In the genomic region with DNA sequence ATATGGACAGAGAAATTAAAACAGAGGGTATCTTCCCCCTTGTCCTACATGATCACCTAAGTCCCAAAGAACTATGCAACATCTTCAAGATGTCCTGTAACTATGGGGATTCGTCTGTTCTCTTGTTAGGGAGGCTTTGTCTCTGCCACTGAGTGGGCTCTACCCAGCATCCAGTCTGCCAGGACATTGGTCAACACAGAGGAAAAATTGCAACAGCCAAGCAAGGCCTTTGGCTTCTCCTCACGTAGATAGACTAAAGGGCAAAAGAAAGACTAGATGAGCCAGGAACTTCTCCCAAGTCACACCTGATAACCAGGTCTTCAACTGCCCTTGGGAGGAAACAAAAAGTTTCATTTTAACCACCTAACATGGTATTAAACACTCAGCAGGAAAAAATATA, we compare ENCODE assay signal across 37 mouse cellular contexts. TPM values are rescaled to one million over a fixed set of nuclear protein-coding genes. Genes with fewer than 3 reads are reported as not detected.
"Had no signal": no experiment of that assay in that cellular context is flagged by ENCODE, and none has a peak within 500 bp of the region (broad histone marks: within the 10 kb centered on the region; RNA-seq: fewer than 3 reads in every experiment).

No protein-coding gene starts in this region.

- H3K4me3 ChIP-seq: heart, adult 2 months; heart, embryonic 13.5 days; heart, embryonic 15.5 days; hindbrain, embryonic 12.5 days; intestine, embryonic 15.5 days; layer of hippocampus, adult 2 months; left cerebral cortex, adult 2 months; limb, embryonic 10.5 days; limb, embryonic 12.5 days had no signal

- DNase-seq: gastrocnemius, postnatal 14 days; gastrocnemius, postnatal 36 days; heart, adult 11 months; heart, adult 2 months; heart, postnatal 14 days; heart, postnatal 36 days; kidney, adult 18-20 months; kidney, adult 8-10 months; kidney, postnatal 10 days; kidney, postnatal 25 days; kidney, postnatal 4 days had no signal

- ATAC-seq: hindbrain, embryonic 16.5 days; inflammation-experienced regulatory T-cells, adult 6 months; intestine, embryonic 15.5 days; intestine, postnatal 0 days had no signal

- H3K27me3 ChIP-seq: heart, embryonic 13.5 days; heart, embryonic 15.5 days; hindbrain, embryonic 12.5 days; intestine, embryonic 15.5 days; limb, embryonic 12.5 days had no signal

- H3K4me1 ChIP-seq: heart, embryonic 13.5 days; heart, embryonic 15.5 days; hindbrain, embryonic 12.5 days; intestine, embryonic 15.5 days; limb, embryonic 10.5 days; limb, embryonic 12.5 days had no signal

- H3K27ac ChIP-seq: heart, adult 2 months; heart, embryonic 13.5 days; heart, embryonic 15.5 days; hindbrain, embryonic 12.5 days; hindbrain, embryonic 14.5 days; intestine, embryonic 15.5 days; layer of hippocampus, adult 2 months; left cerebral cortex, adult 2 months; limb, embryonic 10.5 days; limb, embryonic 12.5 days; liver, embryonic 14.5 days had no signal

- H3K9me3 ChIP-seq: heart, embryonic 15.5 days; hindbrain, embryonic 12.5 days; intestine, embryonic 15.5 days; limb, embryonic 10.5 days; limb, embryonic 12.5 days had no signal

- H3K9ac ChIP-seq: heart, embryonic 13.5 days; heart, embryonic 15.5 days; hindbrain, embryonic 12.5 days; hindbrain, embryonic 14.5 days; intestine, embryonic 15.5 days; limb, embryonic 12.5 days; liver, embryonic 14.5 days had no signal

- H3K36me3 ChIP-seq: heart, embryonic 13.5 days; heart, embryonic 15.5 days; hindbrain, embryonic 12.5 days; intestine, embryonic 15.5 days; limb, embryonic 10.5 days; limb, embryonic 12.5 days had no signal

- H3K4me2 ChIP-seq: heart, embryonic 11.5 days; heart, embryonic 13.5 days; heart, embryonic 15.5 days; hindbrain, embryonic 12.5 days; hindbrain, embryonic 14.5 days; intestine, embryonic 15.5 days; limb, embryonic 12.5 days; liver, embryonic 11.5 days had no signal

RNA-seq across cellular contexts. Expression of gene Adh6b, which starts 33.6 kb away (rescaled TPM):
- total RNA-seq: gastrocnemius, adult 18-20 months; gastrocnemius, postnatal 36 days; hematopoietic stem cell, adult 5-6 weeks; layer of hippocampus, adult 2 months; layer of hippocampus, postnatal 25 days; left cerebral cortex, adult 2 months; left cerebral cortex, postnatal 36 days had no signal
- polyA plus RNA-seq: hindbrain, embryonic 16.5 days; inflammation-experienced regulatory T-cells, adult 6 months; intestine, postnatal 0 days had no signal

RNA-seq across cellular contexts. Expression of gene Adh4, which starts 40.1 kb away (rescaled TPM):
- total RNA-seq: gastrocnemius, adult 18-20 months; gastrocnemius, adult 8-10 months; gastrocnemius, postnatal 14 days; gastrocnemius, postnatal 36 days; heart, adult 2 months; heart, postnatal 14 days; heart, postnatal 36 days; hematopoietic stem cell, adult 5-6 weeks; layer of hippocampus, adult 2 months; layer of hippocampus, postnatal 10 days; layer of hippocampus, postnatal 25 days; left cerebral cortex, adult 2 months; left cerebral cortex, postnatal 14 days; left cerebral cortex, postnatal 36 days had no signal
- polyA plus RNA-seq: heart, adult 2 months; heart, embryonic 11.5 days; heart, embryonic 13.5 days; heart, embryonic 15.5 days; heart, postnatal 0 days; hindbrain, embryonic 12.5 days; hindbrain, embryonic 16.5 days; kidney, embryonic 14.5 days; kidney, embryonic 16.5 days; limb, embryonic 10.5 days; limb, embryonic 12.5 days; limb, embryonic 14.5 days; liver, embryonic 11.5 days had no signal
